Mouse (Mus musculus): ENCODE measurements around the gene Ccer2. TPM values are rescaled to one million over a fixed set of nuclear protein-coding genes. Genes with fewer than 3 reads are reported as not detected.

The Ccer2 gene
- polyA plus RNA-seq, 1 experiment from 2014 or later, result not detected

- WGBS, result 8% methylated on average over 14 of the region's 14 CpGs
- peak; percentile 43; the same call in 1 of the 2 replicates for ATAC-seq (ENCODE audit: insufficient read depth, low FRiP score, low read depth)
These were observed 29.4 kb upstream of the Ccer2 start for GRCm38 (mm10) chr7:28726600-28726999.

GRCm38 (mm10) chr7:28727649-28728340 lies 28.2 kb upstream of the Ccer2 start:
- H3K27me3 ChIP-seq (replicated peaks), result no peaks in the 10 kb centered on the region
- H3K36me3 ChIP-seq, result 0 out of 2 replicates have a peak, but pooled peaks cover 2% of the 10 kb centered on the region
- H3K27ac ChIP-seq, result no peak overlapping the region
- H3K4me2 ChIP-seq, result no peak overlapping the region
- H3K9ac ChIP-seq, result no peak overlapping the region
- H3K4me1 ChIP-seq, result peaks cover 5% of the 10 kb centered on the region; the same call in 1 of the 2 replicates
- ATAC-seq (ENCODE audit: insufficient read depth, low FRiP score, low read depth), result no peak
- H3K4me3 ChIP-seq (replicated peaks), result no peak overlapping the region
- WGBS, result 63% methylated on average over 10 of the region's 10 CpGs
- no peaks in the 10 kb centered on the region for H3K9me3 ChIP-seq

More at GRCm38 (mm10) chr7:28726600-28726999, 29.4 kb upstream of the Ccer2 start:
- Histone ChIP-seq H3K4me3 (replicated peaks) (no peak overlapping the region), H3K36me3 (0 out of 2 replicates have a peak, but pooled peaks cover 2% of the 10 kb centered on the region), H3K27me3 (replicated peaks) (no peaks in the 10 kb centered on the region), H3K9me3 (no peaks in the 10 kb centered on the region), H3K4me2 (no peak overlapping the region), H3K4me1 (no peaks in the 10 kb centered on the region), H3K27ac (no peak overlapping the region), H3K9ac (no peak overlapping the region)

GRCm38 (mm10) chr7:28732341-28733142 lies 23.4 kb upstream of the Ccer2 start:
- peaks cover 5% of the 10 kb centered on the region; the same call in 1 of the 2 replicates for H3K4me1 ChIP-seq
- WGBS, result 4% methylated on average over 58 of the region's 58 CpGs
- peaks cover 14% of the 10 kb centered on the region; the same call in 1 of the 2 replicates for H3K36me3 ChIP-seq
- peak; percentile 90 for ATAC-seq (ENCODE audit: insufficient read depth, low FRiP score, low read depth)
- no peaks in the 10 kb centered on the region for H3K9me3 ChIP-seq
- H3K27me3 ChIP-seq (replicated peaks), result no peaks in the 10 kb centered on the region
- peak overlapping the region; percentile 95 for H3K4me2 ChIP-seq
- H3K9ac ChIP-seq, result peak overlapping the region; percentile 19; the same call in 1 of the 2 replicates
- H3K4me3 ChIP-seq (replicated peaks), result peak overlapping the region; percentile 49
- no peak overlapping the region for H3K27ac ChIP-seq

- no peak for ATAC-seq (ENCODE audit: insufficient read depth, low FRiP score, low read depth)
These were observed 22.8 kb upstream of the Ccer2 start for GRCm38 (mm10) chr7:28733211-28733610.

GRCm38 (mm10) chr7:28735701-28736100 lies 20.3 kb upstream of the Ccer2 start:
- Histone ChIP-seq H3K9me3 (no peaks in the 10 kb centered on the region), H3K36me3 (peaks cover 23% of the 10 kb centered on the region; the same call in 1 of the 2 replicates), H3K9ac (no peak overlapping the region), H3K27ac (no peak overlapping the region), H3K4me2 (no peak overlapping the region), H3K27me3 (replicated peaks) (no peaks in the 10 kb centered on the region), H3K4me1 (peaks cover 9% of the 10 kb centered on the region), H3K4me3 (replicated peaks) (no peak overlapping the region)
- ATAC-seq (ENCODE audit: insufficient read depth, low FRiP score, low read depth), result no peak
- 74% methylated on average over 6 of the region's 6 CpGs for WGBS

More at GRCm38 (mm10) chr7:28733211-28733610, 22.8 kb upstream of the Ccer2 start:
- Histone ChIP-seq H3K27ac (no peak overlapping the region), H3K4me1 (peaks cover 5% of the 10 kb centered on the region; the same call in 1 of the 2 replicates), H3K4me3 (replicated peaks) (peak overlapping the region; percentile 49), H3K4me2 (peak overlapping the region; percentile 95), H3K9ac (no peak overlapping the region), H3K27me3 (replicated peaks) (no peaks in the 10 kb centered on the region), H3K36me3 (peaks cover 14% of the 10 kb centered on the region; the same call in 1 of the 2 replicates), H3K9me3 (no peaks in the 10 kb centered on the region)
- WGBS, result 22% methylated on average over 11 of the region's 11 CpGs

- Histone ChIP-seq H3K9ac (no peak overlapping the region), H3K4me1 (peaks cover 15% of the 10 kb centered on the region; the same call in 1 of the 2 replicates), H3K27ac (no peak overlapping the region), H3K4me2 (no peak overlapping the region), H3K9me3 (no peaks in the 10 kb centered on the region), H3K27me3 (replicated peaks) (no peaks in the 10 kb centered on the region), H3K36me3 (peaks cover 22% of the 10 kb centered on the region), H3K4me3 (replicated peaks) (no peak overlapping the region)
- no peak for ATAC-seq (ENCODE audit: insufficient read depth, low FRiP score, low read depth)
- 92% methylated on average over 21 of the region's 21 CpGs for WGBS
These were observed 16.1 kb upstream of the Ccer2 start for GRCm38 (mm10) chr7:28739829-28740228.

GRCm38 (mm10) chr7:28740949-28741348 lies 15.0 kb upstream of the Ccer2 start:
- H3K36me3 ChIP-seq, result peaks cover 23% of the 10 kb centered on the region

GRCm38 (mm10) chr7:28741368-28741708 lies 14.6 kb upstream of the Ccer2 start:
- ATAC-seq (ENCODE audit: insufficient read depth, low FRiP score, low read depth), result peak; percentile 18; the same call in 1 of the 2 replicates
- Histone ChIP-seq H3K4me3 (replicated peaks) (peak overlapping the region; percentile 81), H3K9me3 (no peaks in the 10 kb centered on the region), H3K27me3 (replicated peaks) (no peaks in the 10 kb centered on the region), H3K27ac (peak overlapping the region; percentile 58), H3K36me3 (peaks cover 21% of the 10 kb centered on the region), H3K4me1 (peaks cover 15% of the 10 kb centered on the region; the same call in 1 of the 2 replicates), H3K9ac (peak overlapping the region; percentile 54), H3K4me2 (peak overlapping the region; percentile 65)
- 2% methylated on average over 13 of the region's 13 CpGs for WGBS

More at GRCm38 (mm10) chr7:28740949-28741348, 15.0 kb upstream of the Ccer2 start:
- H3K9me3 ChIP-seq, result no peaks in the 10 kb centered on the region
- ATAC-seq (ENCODE audit: insufficient read depth, low FRiP score, low read depth), result no peak
- H3K4me1 ChIP-seq, result peaks cover 15% of the 10 kb centered on the region; the same call in 1 of the 2 replicates
- peak overlapping the region; percentile 54 for H3K9ac ChIP-seq
- 30% methylated on average over 9 of the region's 9 CpGs for WGBS
- peak overlapping the region; percentile 58; the same call in 1 of the 2 replicates for H3K27ac ChIP-seq
- no peaks in the 10 kb centered on the region for H3K27me3 ChIP-seq (replicated peaks)
- H3K4me3 ChIP-seq (replicated peaks), result peak overlapping the region; percentile 81
- H3K4me2 ChIP-seq, result peak overlapping the region; percentile 65

GRCm38 (mm10) chr7:28741709-28742438 lies 14.1 kb upstream of the Ccer2 start, which contains the start of the genes Mrps12 and Sars2:
TSS of gene Mrps12 (minus strand) at chr7:28741820.
TSS of gene Sars2 (plus strand) at chr7:28741992.
- ATAC-seq (ENCODE audit: insufficient read depth, low FRiP score, low read depth), result peak; percentile 97
- H3K4me3 ChIP-seq (replicated peaks), result peak within 1 kb of the TSS; percentile 81
- under 1% methylated on average over 39 of the region's 39 CpGs for WGBS
- no peaks in the 10 kb centered on the region for H3K9me3 ChIP-seq
- peaks cover 15% of the 10 kb centered on the region; the same call in 1 of the 2 replicates for H3K4me1 ChIP-seq
- peak within 1 kb of the TSS; percentile 92 for H3K27ac ChIP-seq
- H3K9ac ChIP-seq, result peak within 1 kb of the TSS; percentile 76
- H3K27me3 ChIP-seq (replicated peaks), result no peaks in the 10 kb centered on the region
- peaks cover 20% of the 10 kb centered on the region for H3K36me3 ChIP-seq
- H3K4me2 ChIP-seq, result peak within 1 kb of the TSS; percentile 65

GRCm38 (mm10) chr7:28749935-28750334 lies 6.0 kb upstream of the Ccer2 start:
- H3K4me1 ChIP-seq, result no peaks in the 10 kb centered on the region
- 90% methylated on average over 7 of the region's 7 CpGs for WGBS
- H3K27ac ChIP-seq, result no peak overlapping the region
- ATAC-seq (ENCODE audit: insufficient read depth, low FRiP score, low read depth), result no peak
- H3K9ac ChIP-seq, result no peak overlapping the region
- no peaks in the 10 kb centered on the region for H3K9me3 ChIP-seq
- no peak overlapping the region for H3K4me2 ChIP-seq
- no peak overlapping the region for H3K4me3 ChIP-seq (replicated peaks)
- peaks cover 22% of the 10 kb centered on the region for H3K36me3 ChIP-seq
- H3K27me3 ChIP-seq (replicated peaks), result no peaks in the 10 kb centered on the region

- no peak for ATAC-seq (ENCODE audit: insufficient read depth, low FRiP score, low read depth)
- no peaks in the 10 kb centered on the region; the same call in 1 of the 2 replicates for H3K27me3 ChIP-seq (replicated peaks)
- H3K9me3 ChIP-seq, result no peaks in the 10 kb centered on the region
- 77% methylated on average over 13 of the region's 13 CpGs for WGBS
- H3K9ac ChIP-seq, result no peak overlapping the region
- no peak overlapping the region for H3K4me2 ChIP-seq
- H3K4me3 ChIP-seq (replicated peaks), result no peak overlapping the region
- no peak overlapping the region for H3K27ac ChIP-seq
- H3K4me1 ChIP-seq, result peaks cover 9% of the 10 kb centered on the region; the same call in 1 of the 2 replicates
- peaks cover 23% of the 10 kb centered on the region; the same call in 1 of the 2 replicates for H3K36me3 ChIP-seq
These were observed 2.6 kb downstream of the Ccer2 start for GRCm38 (mm10) chr7:28758623-28759022.
